Mouse (Mus musculus): ENCODE data around the gene Kcnip1. TPM values are rescaled to one million over a fixed set of nuclear protein-coding genes. Genes with fewer than 3 reads are reported as not detected.

Gene Kcnip1
- under 1 TPM in 1 of 2 experiments, not detected in 1; 0.20 TPM for total RNA-seq (2023)

DNA sequence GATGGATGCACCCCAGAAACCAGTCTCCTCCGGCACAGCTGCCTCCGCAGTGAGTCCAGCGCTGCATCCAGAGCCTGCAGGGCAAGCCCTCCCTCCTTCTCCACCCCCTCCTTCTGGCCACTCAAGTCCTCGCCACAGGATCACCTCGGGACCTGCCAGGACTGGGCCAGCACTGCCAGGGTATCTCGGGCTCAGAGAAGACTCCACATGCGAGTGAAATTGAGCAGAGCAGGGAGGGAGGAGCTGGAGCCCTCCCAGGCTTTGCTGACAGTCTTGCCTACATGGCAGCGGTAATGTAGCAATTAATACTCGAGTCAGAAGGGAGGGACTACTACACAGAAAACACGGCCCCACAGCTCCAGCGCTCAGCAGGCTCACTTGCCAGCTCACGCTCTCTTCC, at the start of gene Kcnip1:
Kcnip1 (minus strand) TSS at position 215 of the 400 bp plus-strand sequence.

DNA sequence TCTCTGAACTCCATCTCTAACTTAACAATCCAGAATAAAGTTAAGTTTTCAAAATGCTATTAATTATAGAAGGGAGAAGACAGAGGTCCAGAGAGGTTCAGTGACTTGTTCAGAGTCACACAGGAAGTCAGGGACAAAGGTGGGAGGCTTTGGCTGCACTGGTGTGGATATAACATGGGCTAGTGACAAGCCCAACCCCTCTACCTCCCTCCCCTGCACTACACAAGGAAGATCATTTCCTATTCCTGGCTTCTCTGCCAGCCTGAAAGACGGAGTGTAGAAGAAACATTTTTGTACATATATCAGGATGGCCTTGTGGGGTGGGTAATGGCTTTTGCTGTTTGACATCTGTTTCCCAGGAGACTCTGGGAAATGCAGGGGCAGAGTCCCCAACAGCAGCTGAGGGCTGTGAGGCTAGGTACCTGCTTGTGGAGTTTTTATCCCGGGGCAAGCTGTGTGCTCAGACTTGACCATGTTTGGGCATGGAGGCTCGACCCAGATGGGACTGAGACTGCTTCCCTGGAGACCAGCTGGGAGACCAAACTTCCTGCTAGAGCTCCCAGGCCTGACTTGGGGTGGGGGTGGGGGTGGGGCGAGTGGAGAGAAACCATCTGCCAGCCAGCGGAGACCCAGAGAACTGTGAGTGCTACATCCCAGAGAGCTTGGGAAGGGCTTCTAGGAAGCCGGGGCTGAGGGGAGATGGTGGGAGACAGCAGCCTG, 30.1 kb downstream of the Kcnip1 start, which contains the start of gene Kcnmb1:
Kcnmb1 (plus strand) TSS at position 326 of the 720 bp plus-strand sequence.

DNA sequence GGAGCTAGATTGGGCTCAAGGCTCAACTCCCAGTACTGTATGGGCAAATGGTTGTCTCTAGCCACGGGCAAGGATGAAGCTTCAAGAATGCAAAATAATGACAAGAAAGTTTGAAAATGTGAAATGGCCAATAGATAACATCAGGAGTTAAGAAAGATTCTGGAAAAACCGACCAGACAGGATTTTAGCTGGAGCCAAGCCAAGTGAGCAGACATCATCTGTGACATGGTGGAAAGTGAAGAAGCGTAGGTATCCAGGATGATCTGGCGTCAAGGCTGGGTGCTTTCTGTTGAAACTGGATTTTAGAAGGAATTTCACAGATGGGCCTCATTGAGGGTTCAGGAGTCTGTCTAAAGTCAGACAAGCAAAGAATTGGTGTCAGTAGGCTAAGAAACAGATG, 394.0 kb downstream of the Kcnip1 start, which contains the start of gene D130052B06Rik:
D130052B06Rik (plus strand) TSS at position 317 of the 400 bp plus-strand sequence.

Other genes with a start within 250 kb of the Kcnip1 start
- not detected for gene Kcnmb1, start 30.1 kb downstream of the Kcnip1 start, total RNA-seq (2023)
- gene Lcp2, start 53.8 kb upstream of the Kcnip1 start, total RNA-seq (2023): 1 to 10 TPM; 3.4 to 5.7 TPM
- gene 4930469K13Rik, start 105.4 kb upstream of the Kcnip1 start, total RNA-seq (2023): not detected
- gene Foxi1, start 214.9 kb upstream of the Kcnip1 start, total RNA-seq (2023): under 1 TPM in 1 of 2 experiments, not detected in 1; 0.53 TPM

All from B cell, adult 67 days (primary cell).